Mouse (Mus musculus) CD8-positive naive resting alpha-beta T cell, adult 2 months (primary cell): ENCODE measurements around the gene Pdrg1.

Source experiments
- DNase-seq, 2 experiments: peaks; one replicate each; pipeline ENCODE4 v3.0.0; 2022; ENCODE audit warnings: low read depth in 2 of 2, low spot score in 2 of 2

Pdrg1 gene

GRCm38 (mm10) chr2:152962091-152962793 is 53.0 kb downstream of the Pdrg1 start, which contains the start of gene Ttll9:
Ttll9 (plus strand) TSS chr2:152962485.
- peak in 1 of 2 experiments; percentile 7 for DNase-seq
